Mouse (Mus musculus) testis, adult 2 months (tissue): ENCODE data around the gene Scg3.

Source experiments
- CTCF ChIP-seq: fragments of 200-500 bp; IDR thresholded peaks from 2 replicates; pipeline ENCODE4 v1.5.1; 2012; ENCODE audit warnings: low read depth, mild to moderate bottlenecking, inconsistent platforms, low read length, moderate library complexity; ENCODE audit not compliant: control insufficient read depth, insufficient read depth, insufficient replicate concordance
- POLR2A ChIP-seq: fragments of 200-500 bp; IDR thresholded peaks from 2 replicates; pipeline ENCODE4 v1.6.1; 2012; ENCODE audit warnings: low read depth, mild to moderate bottlenecking, inconsistent platforms, low read length, moderate library complexity; ENCODE audit not compliant: control insufficient read depth

DNA sequence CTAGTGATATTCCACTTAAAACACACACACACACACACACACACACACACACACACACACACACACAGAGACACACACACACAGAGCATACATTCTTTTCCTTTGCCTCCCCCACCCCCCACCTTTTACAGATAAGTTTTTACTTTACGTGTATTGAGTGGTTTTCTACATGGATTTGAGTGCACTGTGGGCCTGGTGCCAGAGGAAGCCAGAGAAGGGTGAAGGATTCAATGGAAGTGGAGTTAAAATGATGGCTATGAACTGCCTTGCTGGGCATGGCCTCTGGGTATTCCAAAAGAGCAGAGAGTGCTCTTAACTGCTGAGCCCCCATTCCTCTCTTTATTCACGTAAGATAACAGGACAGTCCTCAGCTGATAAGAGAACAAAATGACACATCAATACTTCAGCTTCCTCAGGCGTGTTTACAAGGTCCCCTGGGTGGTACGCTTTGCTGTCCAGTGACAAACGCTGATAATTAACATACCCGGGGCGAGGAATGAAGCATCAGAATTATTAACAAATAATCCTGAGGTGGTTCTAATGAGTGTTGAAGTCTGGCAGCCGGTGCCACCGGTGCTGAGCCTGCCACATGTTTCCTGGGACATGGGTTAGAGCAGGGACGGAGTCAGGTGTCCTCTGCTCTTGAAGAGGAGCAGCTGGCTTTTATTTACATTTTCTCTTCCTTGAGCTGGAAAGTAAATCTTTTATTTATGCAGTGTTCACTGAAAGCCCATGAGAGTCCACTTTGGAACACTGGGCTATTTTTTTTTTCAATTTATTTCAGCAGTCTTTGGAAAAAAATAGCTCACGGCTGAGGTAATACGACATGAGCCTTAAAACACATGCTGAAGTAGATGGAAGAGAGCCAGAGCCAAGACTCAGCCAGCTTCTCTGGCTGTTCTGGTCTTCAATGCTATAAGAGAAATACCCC is 29.6 kb downstream of the Scg3 start:
- no peak for TF ChIP-seq CTCF
- no peak for TF ChIP-seq POLR2A
